Mouse (Mus musculus): ENCODE measurements around the gene Ndufa9.

DNA sequence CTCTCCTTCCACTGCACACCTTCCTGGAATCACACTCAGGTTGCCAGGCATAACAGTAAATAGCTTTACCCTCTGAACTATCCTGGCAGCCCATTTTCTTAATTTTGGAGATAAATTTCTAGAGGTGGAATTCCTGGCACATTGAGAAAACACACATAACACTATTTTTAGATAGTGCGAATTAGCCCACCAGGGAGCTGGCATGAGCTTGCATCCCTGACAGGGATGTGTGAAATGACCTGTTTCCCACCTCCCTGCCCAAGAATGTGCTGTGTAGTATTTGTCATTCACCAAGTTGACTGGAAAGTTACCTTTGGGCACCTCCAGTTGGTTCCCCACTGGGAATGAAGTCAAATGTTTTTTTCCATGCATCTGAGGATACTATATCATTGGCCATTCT, 65.9 kb downstream of the Ndufa9 start:
- TF ChIP-seq CTCF (IDR thresholded peaks at IDR 0.05; ENCODE audit: low read depth, low read length) (no peak), POLR2A (IDR thresholded peaks at IDR 0.05; ENCODE audit: extremely low read depth, insufficient read depth, low read length) (no peak)
